Mouse (Mus musculus) hindbrain, embryonic 11.5 days (tissue): ENCODE measurements around the gene Cops9. TPM values are rescaled to one million over a fixed set of nuclear protein-coding genes. Genes with fewer than 3 reads are reported as not detected.

Experiments used
- ATAC-seq: fragments of 200-750 bp; cut with Nextera tagmentation; 2 replicates; pipeline ENCODE4 v1.8.0; 2017; ENCODE audit warnings: mild to moderate bottlenecking, moderate TSS enrichment, moderate library complexity; ENCODE audit not compliant: low FRiP score
- DNase-seq: peaks from one replicate; pipeline ENCODE4 v3.0.0-alpha.2; 2015; ENCODE audit warnings: low spot score
- H3K27ac ChIP-seq: fragments of 300-500 bp; sonication (generic); 2 replicates; pipeline ENCODE4 v1.5.1; 2014; ENCODE audit warnings: mild to moderate bottlenecking, low read depth, low read length
- H3K27me3 ChIP-seq: fragments of 300-500 bp; sonication (generic); 2 replicates; pipeline ENCODE4 v1.6.1; 2014; ENCODE audit warnings: mild to moderate bottlenecking, low read length, moderate library complexity, mixed read lengths; ENCODE audit not compliant: control insufficient read depth, insufficient read depth
- H3K36me3 ChIP-seq: fragments of 300-500 bp; sonication (generic); 2 replicates; pipeline ENCODE4 v1.6.1; 2014; ENCODE audit warnings: mild to moderate bottlenecking, low read length, moderate library complexity, mixed read lengths; ENCODE audit not compliant: control insufficient read depth, insufficient read depth
- H3K4me1 ChIP-seq: fragments of 300-500 bp; sonication (generic); replicated peaks from 2 replicates; pipeline ENCODE4 v1.6.1; 2014; ENCODE audit warnings: low read length, mixed read lengths; ENCODE audit not compliant: control insufficient read depth, insufficient read depth
- H3K4me2 ChIP-seq: fragments of 300-500 bp; sonication (generic); replicated peaks from 2 replicates; pipeline ENCODE4 v1.6.1; 2014; ENCODE audit warnings: mild to moderate bottlenecking, low read depth, low read length
- H3K4me3 ChIP-seq: fragments of 300-500 bp; sonication (generic); 2 replicates; pipeline ENCODE4 v1.5.1; 2014; ENCODE audit warnings: low read depth, low read length
- H3K9ac ChIP-seq: fragments of 300-500 bp; sonication (generic); 2 replicates; pipeline ENCODE4 v1.6.1; 2014; ENCODE audit warnings: low read depth, low read length
- H3K9me3 ChIP-seq: fragments of 300-500 bp; sonication (generic); 2 replicates; pipeline ENCODE4 v1.6.1; 2016; ENCODE audit warnings: low read length; ENCODE audit not compliant: control insufficient read depth
- whole genome bisulfite sequencing: fragments of 180-500 bp; shearing (Covaris S2); extraction: QIAGEN DNeasy Blood & Tissue Kit; methylation state at CpG from one replicate; pipeline ENCODE4 v1.1.7; 2014; 5-methylcytosine and 5-hydroxymethylcytosine counted together
- polyA plus RNA-seq: library from polyadenylated mRNA; unstranded; fragments of >200 nt; fragmentation: Nextera tagmentation; extraction: Ambion mirVana; gene quantifications from 2 replicates; pipeline ENCODE4 v1.2.1, GENCODE M21; 2014

The Cops9 gene
- polyA plus RNA-seq, 1 experiment from 2014 or later: 392 TPM

- Histone ChIP-seq H3K9ac (no peak overlapping the region), H3K4me1 (no peaks in the 10 kb centered on the region), H3K4me3 (no peak overlapping the region), H3K36me3 (no peaks in the 10 kb centered on the region), H3K27me3 (no peaks in the 10 kb centered on the region), H3K9me3 (no peaks in the 10 kb centered on the region), H3K4me2 (no peak overlapping the region), H3K27ac (no peak overlapping the region)
- ATAC-seq (no peak), DNase-seq (no peak)
- WGBS: 86% methylated on average over 5 of the region's 5 CpGs
These were observed 31.5 kb upstream of the Cops9 start for GRCm38 (mm10) chr1:92673258-92673782.

GRCm38 (mm10) chr1:92671326-92671725, 29.5 kb upstream of the Cops9 start:
- no peak for ATAC-seq
- Histone ChIP-seq H3K9me3 (no peaks in the 10 kb centered on the region), H3K36me3 (no peaks in the 10 kb centered on the region), H3K9ac (no peak overlapping the region), H3K27ac (no peak overlapping the region), H3K4me2 (no peak overlapping the region), H3K27me3 (no peaks in the 10 kb centered on the region), H3K4me1 (no peaks in the 10 kb centered on the region), H3K4me3 (no peak overlapping the region)
- no peak for DNase-seq
- WGBS: 84% methylated on average over 4 of the region's 4 CpGs

- no peak overlapping the region for H3K27ac ChIP-seq
- no peaks in the 10 kb centered on the region for H3K9me3 ChIP-seq
- DNase-seq (no peak), ATAC-seq (no peak)
- H3K27me3 ChIP-seq: no peaks in the 10 kb centered on the region
- no peaks in the 10 kb centered on the region for H3K36me3 ChIP-seq
- no peak overlapping the region for H3K4me2 ChIP-seq
- H3K4me1 ChIP-seq: no peaks in the 10 kb centered on the region
- no peak overlapping the region for H3K4me3 ChIP-seq
- WGBS: 90% methylated on average over 3 of the region's 3 CpGs
- H3K9ac ChIP-seq: no peak overlapping the region
These were observed 27.6 kb upstream of the Cops9 start for GRCm38 (mm10) chr1:92669430-92669829.

- Histone ChIP-seq H3K9ac (no peak overlapping the region), H3K4me3 (no peak overlapping the region), H3K27me3 (no peaks in the 10 kb centered on the region), H3K27ac (no peak overlapping the region), H3K9me3 (no peaks in the 10 kb centered on the region), H3K36me3 (no peaks in the 10 kb centered on the region), H3K4me1 (no peaks in the 10 kb centered on the region), H3K4me2 (no peak overlapping the region)
- no peak for ATAC-seq
- WGBS: 87% methylated on average over 6 of the region's 6 CpGs
- DNase-seq: no peak
These were observed 25.3 kb upstream of the Cops9 start for GRCm38 (mm10) chr1:92667106-92667505.

GRCm38 (mm10) chr1:92659392-92659791, 17.6 kb upstream of the Cops9 start:
- DNase-seq: no peak
- H3K27ac ChIP-seq: no peak overlapping the region
- no peak overlapping the region for H3K4me2 ChIP-seq
- ATAC-seq: no peak
- H3K4me1 ChIP-seq: no peaks in the 10 kb centered on the region
- 75% methylated on average over 5 of the region's 5 CpGs for WGBS
- no peaks in the 10 kb centered on the region for H3K36me3 ChIP-seq
- H3K9me3 ChIP-seq: no peaks in the 10 kb centered on the region
- H3K9ac ChIP-seq: no peak overlapping the region
- H3K4me3 ChIP-seq: no peak overlapping the region
- no peaks in the 10 kb centered on the region for H3K27me3 ChIP-seq

GRCm38 (mm10) chr1:92657025-92657820, 15.4 kb upstream of the Cops9 start:
- no peaks in the 10 kb centered on the region for H3K27me3 ChIP-seq
- no peak overlapping the region for H3K27ac ChIP-seq
- no peak overlapping the region for H3K4me2 ChIP-seq
- no peak overlapping the region for H3K4me3 ChIP-seq
- no peaks in the 10 kb centered on the region for H3K9me3 ChIP-seq
- no peak for ATAC-seq
- H3K36me3 ChIP-seq: no peaks in the 10 kb centered on the region
- WGBS: 80% methylated on average over 11 of the region's 11 CpGs
- no peaks in the 10 kb centered on the region for H3K4me1 ChIP-seq
- no peak for DNase-seq
- H3K9ac ChIP-seq: no peak overlapping the region

GRCm38 (mm10) chr1:92654676-92655075, 12.9 kb upstream of the Cops9 start:
- 80% methylated on average over 2 of the region's 2 CpGs for WGBS
- no peak for DNase-seq
- H3K4me2 ChIP-seq: no peak overlapping the region
- H3K9ac ChIP-seq: no peak overlapping the region
- no peak for ATAC-seq
- no peaks in the 10 kb centered on the region for H3K4me1 ChIP-seq
- H3K9me3 ChIP-seq: no peaks in the 10 kb centered on the region
- no peak overlapping the region for H3K27ac ChIP-seq
- no peak overlapping the region for H3K4me3 ChIP-seq
- H3K36me3 ChIP-seq: no peaks in the 10 kb centered on the region
- no peaks in the 10 kb centered on the region for H3K27me3 ChIP-seq

- no peak for ATAC-seq
- Histone ChIP-seq H3K36me3 (no peaks in the 10 kb centered on the region), H3K4me1 (no peaks in the 10 kb centered on the region), H3K4me3 (no peak overlapping the region), H3K9ac (no peak overlapping the region), H3K9me3 (no peaks in the 10 kb centered on the region), H3K4me2 (no peak overlapping the region), H3K27ac (no peak overlapping the region), H3K27me3 (no peaks in the 10 kb centered on the region)
- WGBS: 86% methylated on average over 3 of the region's 3 CpGs
- DNase-seq: no peak
These were observed 11.4 kb upstream of the Cops9 start for GRCm38 (mm10) chr1:92653179-92653578.

- no peak overlapping the region for H3K9ac ChIP-seq
These were observed 9.7 kb upstream of the Cops9 start for GRCm38 (mm10) chr1:92651467-92651866.

More at GRCm38 (mm10) chr1:92651467-92651866, 9.7 kb upstream of the Cops9 start:
- Histone ChIP-seq H3K27me3 (no peaks in the 10 kb centered on the region), H3K27ac (no peak overlapping the region), H3K4me1 (no peaks in the 10 kb centered on the region), H3K36me3 (no peaks in the 10 kb centered on the region), H3K4me3 (no peak overlapping the region), H3K4me2 (no peak overlapping the region), H3K9me3 (no peaks in the 10 kb centered on the region)
- 65% methylated on average over 3 of the region's 3 CpGs for WGBS
- ATAC-seq (no peak), DNase-seq (no peak)
